Mouse (Mus musculus): Measurements from ENCODE around the gene Olfr287.

Olfr287 gene

DNA sequence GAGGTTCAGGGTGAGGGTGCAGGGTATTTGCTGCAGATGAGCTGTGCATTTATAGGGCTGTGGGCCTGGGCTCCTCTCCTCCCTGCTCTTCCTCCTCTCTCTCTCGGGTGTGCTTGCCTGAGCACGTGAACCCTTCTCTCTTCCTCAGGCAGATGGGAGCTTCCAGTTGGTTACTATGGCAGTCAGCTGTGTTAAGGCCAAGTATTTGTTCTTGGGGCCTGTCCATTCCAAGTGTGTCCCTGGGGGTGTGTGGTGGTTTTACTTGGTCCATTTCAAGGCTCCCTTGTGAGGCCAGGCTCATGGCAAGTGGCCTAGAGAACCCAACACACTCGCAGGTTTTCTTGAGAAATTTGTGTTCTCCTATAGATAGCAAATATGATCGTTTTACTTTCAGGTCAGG is at the start of gene Olfr287, which contains the start of gene Gm44579:
Olfr287 (minus strand) TSS at position 180 of the 400 bp plus-strand sequence.
Gm44579 (minus strand) TSS at position 101 of the 400 bp plus-strand sequence.
- in situ Hi-C loops (cut with MboI, MseI) = no loop called here

DNA sequence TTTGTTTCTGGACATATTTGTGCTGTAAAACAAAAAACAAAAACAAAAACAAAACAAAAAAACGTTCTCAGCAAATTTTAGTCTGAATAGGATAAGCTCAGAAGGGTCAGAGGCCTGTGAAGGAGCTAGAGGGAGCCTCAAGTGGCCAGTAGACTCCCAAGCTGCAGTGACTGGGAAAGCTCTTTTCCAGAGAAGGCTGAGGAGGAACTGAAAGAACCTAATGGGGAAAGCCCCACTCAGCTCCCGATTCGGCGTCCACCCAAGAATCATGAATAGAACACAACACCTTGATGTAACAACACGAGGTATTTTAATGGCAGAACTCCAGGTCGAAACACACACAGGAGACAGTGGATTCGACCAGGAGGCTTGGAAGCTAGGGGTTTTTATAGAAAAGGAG is 36.9 kb upstream of the Olfr287 start:
- in situ Hi-C loops (cut with MboI, MseI) = no loop called here

DNA sequence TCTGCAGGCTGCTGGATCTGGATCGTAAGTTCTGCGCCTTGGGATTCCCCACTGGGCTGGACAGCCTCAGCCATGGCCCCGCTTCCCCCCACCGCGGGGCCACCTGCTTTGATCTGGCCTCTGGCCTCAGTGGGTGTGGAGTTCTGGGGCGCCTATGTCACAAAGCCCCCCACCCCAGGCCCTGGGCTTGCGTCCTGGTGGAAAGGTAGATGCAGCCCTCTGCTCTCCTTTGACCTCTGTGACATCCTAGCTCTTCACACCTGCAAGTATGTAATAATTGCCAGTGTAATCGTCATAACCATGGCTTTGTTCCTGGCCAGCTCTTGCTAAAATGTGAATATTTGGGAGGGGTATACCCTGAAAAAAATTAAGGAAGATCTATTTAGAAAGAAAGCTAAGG is 36.3 kb upstream of the Olfr287 start, which contains the start of gene H1fnt:
H1fnt (minus strand) TSS at position 101 of the 400 bp plus-strand sequence.
- in situ Hi-C loops (cut with MboI, MseI) = no loop called here

GRCm38 (mm10) chr15:98256271-98256670 is 35.4 kb upstream of the Olfr287 start:
- in situ Hi-C loops (cut with MboI, MseI) = no loop called here

DNA sequence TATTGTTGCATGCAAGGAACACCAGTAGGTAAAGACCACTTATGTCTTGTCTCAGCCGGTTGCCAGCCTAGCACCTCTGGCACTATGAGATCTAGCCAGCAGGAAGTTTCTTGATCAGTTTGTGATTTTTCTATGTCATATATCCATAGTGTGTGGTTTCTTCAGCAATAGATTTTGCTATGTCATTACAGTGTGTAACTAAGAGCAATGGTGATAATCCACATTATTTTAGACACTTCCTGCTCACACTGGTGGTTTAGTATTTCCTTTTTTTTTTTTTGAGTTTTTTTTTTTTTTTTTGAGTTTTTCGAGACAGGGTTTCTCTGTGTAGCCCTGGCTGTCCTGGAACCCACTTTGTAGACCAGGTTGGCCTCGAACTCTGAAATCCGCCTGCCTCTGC is 14.6 kb upstream of the Olfr287 start:
- in situ Hi-C loops (cut with MboI, MseI) = no loop called here

- in situ Hi-C loops (cut with MboI, MseI) = no loop called here
Observed at GRCm38 (mm10) chr15:98234350-98234749, 13.5 kb upstream of the Olfr287 start, which contains the start of gene Olfr286. Gene Olfr286 (minus strand): TSS chr15:98234450.

GRCm38 (mm10) chr15:98226096-98226495 is 5.2 kb upstream of the Olfr287 start:
- in situ Hi-C loops (cut with MboI, MseI) = no loop called here

DNA sequence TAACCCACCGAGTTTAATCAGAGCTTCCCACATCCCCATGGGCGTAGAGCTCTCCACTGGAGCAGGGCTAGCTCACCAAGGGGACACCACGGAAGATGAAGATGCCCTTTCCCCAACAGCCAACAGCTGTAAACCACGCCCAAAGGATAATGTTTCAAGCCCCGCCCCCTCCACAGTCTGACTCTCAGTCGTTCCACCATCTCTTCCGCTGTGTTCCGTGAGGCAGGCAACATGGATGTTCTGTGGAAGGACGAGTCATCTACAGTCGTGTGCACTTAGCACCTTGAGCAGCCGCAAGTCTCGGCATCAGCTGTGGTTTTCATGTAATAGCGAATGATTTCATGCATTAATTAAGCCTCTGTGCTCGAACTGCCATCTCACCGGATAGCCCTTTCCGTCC is 4.8 kb upstream of the Olfr287 start:
- in situ Hi-C loops (cut with MboI, MseI) = no loop called here

GRCm38 (mm10) chr15:98222377-98222776 is 1.5 kb upstream of the Olfr287 start:
- in situ Hi-C loops (cut with MboI, MseI) = no loop called here

GRCm38 (mm10) chr15:98214130-98214529 is 6.7 kb downstream of the Olfr287 start:
- in situ Hi-C loops (cut with MboI, MseI) = no loop called here

DNA sequence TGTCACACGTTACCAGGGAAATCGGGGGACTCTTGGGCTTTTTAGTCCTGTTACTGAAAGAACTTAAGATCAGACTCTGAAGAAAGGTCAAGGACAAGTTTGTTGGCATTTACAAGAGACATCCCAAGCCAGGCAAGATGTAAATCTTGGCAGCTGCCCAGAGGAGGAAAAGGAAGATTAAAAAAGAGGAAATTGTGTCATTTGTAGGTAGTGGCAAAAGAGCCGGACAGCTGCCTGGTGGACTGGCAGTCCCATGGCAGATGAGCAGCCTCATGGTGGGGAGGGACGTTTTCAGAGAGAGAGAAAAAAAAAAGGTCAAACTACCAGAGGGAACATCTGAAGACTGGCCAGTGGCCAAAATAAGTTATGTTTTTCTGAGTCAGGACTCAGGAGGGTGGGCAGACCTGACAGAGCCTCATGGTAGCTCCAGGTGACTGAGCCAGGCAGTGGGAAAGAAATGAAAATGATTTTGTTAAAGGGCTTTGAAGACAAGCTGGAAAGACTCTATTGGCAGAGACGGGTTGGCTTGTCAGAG is 7.5 kb downstream of the Olfr287 start:
- in situ Hi-C loops (cut with MboI, MseI) = no loop called here

- in situ Hi-C loops (cut with MboI, MseI) = no loop called here
Observed at GRCm38 (mm10) chr15:98209676-98210075, 11.2 kb downstream of the Olfr287 start.

- in situ Hi-C loops (cut with MboI, MseI) = no loop called here
Observed at GRCm38 (mm10) chr15:98195442-98195841, 25.4 kb downstream of the Olfr287 start, which contains the start of gene Olfr288. Gene Olfr288 (minus strand): TSS chr15:98195542.

GRCm38 (mm10) chr15:98184456-98184855 is 36.4 kb downstream of the Olfr287 start:
- in situ Hi-C loops (cut with MboI, MseI) = no loop called here

DNA sequence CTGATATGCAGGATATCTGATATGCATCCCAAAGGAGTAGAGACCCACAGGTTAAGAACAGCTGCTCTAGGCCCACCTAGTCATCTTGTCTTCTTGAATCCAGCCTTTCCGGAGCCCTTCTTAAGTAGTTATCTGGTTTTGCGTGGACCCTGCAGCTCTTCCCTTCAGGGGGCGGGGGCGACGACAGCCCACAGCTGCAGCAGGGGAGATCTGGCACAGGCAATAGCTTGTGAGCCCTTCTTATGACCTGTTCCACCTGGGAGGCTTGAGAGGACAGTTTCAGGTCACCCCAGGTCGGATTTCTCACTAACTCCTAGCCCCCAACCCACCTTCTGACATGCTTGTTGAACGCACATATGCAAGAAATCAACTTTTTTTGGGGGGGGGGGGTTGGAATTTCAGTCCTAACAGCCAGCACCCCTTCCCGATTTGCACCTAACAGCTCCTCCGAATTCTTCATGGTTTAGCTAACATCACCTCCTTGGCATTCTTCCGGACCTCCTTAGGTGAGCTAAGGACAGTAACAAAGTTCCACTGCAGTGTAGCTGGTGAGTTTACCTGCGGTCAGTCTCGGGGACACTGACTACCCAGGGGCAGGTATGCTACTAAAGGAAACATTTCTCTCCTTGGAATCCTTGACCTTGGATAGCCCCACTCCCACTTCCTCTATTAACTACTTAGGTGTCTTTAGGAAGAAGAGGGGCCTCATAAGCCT is 38.8 kb downstream of the Olfr287 start:
- in situ Hi-C loops (cut with MboI, MseI) = no loop called here

GRCm38 (mm10) chr15:98181132-98181711 is 39.6 kb downstream of the Olfr287 start:
- in situ Hi-C loops (cut with MboI, MseI) = no loop called here

- in situ Hi-C loops (cut with MboI, MseI) = no loop called here
Observed at GRCm38 (mm10) chr15:98180567-98181131, 40.2 kb downstream of the Olfr287 start.

- in situ Hi-C loops (cut with MboI, MseI) = loop anchor here (10.0 kb wide), 2 partner anchors 447 to 517 kb away; no protein-coding TSS in a partner anchor
Observed at GRCm38 (mm10) chr15:98177320-98177719, 43.5 kb downstream of the Olfr287 start.

- in situ Hi-C loops (cut with MboI, MseI) = loop anchor here (10.0 kb wide), 2 partner anchors 451 to 521 kb away; no protein-coding TSS in a partner anchor
Observed at GRCm38 (mm10) chr15:98173821-98174220, 47.0 kb downstream of the Olfr287 start.

DNA sequence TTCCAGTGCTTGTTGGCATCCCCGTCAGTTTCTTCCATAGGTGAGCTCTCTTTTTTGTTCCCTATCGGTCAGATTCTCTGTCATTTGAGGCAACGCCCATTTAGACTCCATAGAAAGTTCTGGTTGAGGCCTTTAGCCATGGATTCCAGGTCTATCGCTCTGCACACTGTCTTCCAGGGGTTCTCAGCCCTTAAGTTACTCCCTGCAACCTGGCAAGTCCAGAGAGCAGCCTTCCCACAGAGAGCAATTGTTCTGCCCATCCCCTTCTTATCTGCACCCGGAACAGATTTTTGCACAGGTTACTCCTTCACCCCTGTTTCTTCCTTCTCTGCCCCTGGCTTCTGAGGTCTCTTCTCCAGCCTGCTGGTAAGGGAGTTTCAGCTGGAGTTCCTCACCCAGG is 48.7 kb downstream of the Olfr287 start:
- in situ Hi-C loops (cut with MboI, MseI) = loop anchor here (10.0 kb wide), 2 partner anchors 453 to 523 kb away; no protein-coding TSS in a partner anchor

DNA sequence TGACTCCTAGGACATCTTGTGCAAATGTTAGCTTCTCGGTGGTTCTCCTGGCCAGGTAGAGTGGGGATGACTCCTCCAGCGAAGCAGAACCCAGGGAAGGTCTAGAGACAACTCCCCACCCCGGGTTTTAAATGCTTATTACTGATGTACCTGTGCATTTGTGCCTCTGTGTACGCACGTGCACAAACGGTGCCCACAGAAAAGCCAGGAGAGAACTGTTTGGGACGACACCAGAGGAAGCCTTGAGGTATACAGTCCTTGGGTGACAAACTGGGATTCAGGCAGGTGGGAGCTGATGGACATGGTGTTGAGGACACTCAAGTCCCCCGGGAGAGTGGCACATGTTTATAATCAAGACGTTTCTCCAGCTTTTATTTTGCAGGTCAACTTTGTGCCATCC is 49.9 kb downstream of the Olfr287 start:
- in situ Hi-C loops (cut with MboI, MseI) = loop anchor here (10.0 kb wide), 2 partner anchors 454 to 524 kb away; no protein-coding TSS in a partner anchor

- in situ Hi-C loops (cut with MboI, MseI) = loop anchor here (10.0 kb wide), 2 partner anchors 454 to 524 kb away; no protein-coding TSS in a partner anchor
Observed at GRCm38 (mm10) chr15:98170365-98170764, 50.5 kb downstream of the Olfr287 start.

Data from regulatory T cell (primary cell).